Mouse (Mus musculus): Measurements from ENCODE around the gene Lpcat2.
"Not testable (repeated sequence)": the region's sequence is repeated elsewhere in the genome, so short reads cannot be mapped to it uniquely, and the experiment has no call there.

Lpcat2 gene

GRCm38 (mm10) chr8:92853188-92853983, 1.8 kb upstream of the Lpcat2 start:
- no peak for DNase-seq (ENCODE audit: low spot score in 2 of 2)

- no peak for DNase-seq (ENCODE audit: low spot score in 2 of 2)
Measured at GRCm38 (mm10) chr8:92854673-92855072, 466 bp upstream of the Lpcat2 start.

- DNase-seq (ENCODE audit: low spot score in 2 of 2): no peak
Measured at GRCm38 (mm10) chr8:92856273-92856986, 1.3 kb downstream of the Lpcat2 start.

- no peak for DNase-seq (ENCODE audit: low spot score in 2 of 2)
Measured at GRCm38 (mm10) chr8:92858475-92859182, 3.5 kb downstream of the Lpcat2 start.

- no peak for DNase-seq (ENCODE audit: low spot score in 2 of 2)
Measured at GRCm38 (mm10) chr8:92861977-92862376, 6.8 kb downstream of the Lpcat2 start.

- DNase-seq (ENCODE audit: low spot score in 2 of 2): no peak
Measured at GRCm38 (mm10) chr8:92870281-92870680, 15.1 kb downstream of the Lpcat2 start.

- DNase-seq (ENCODE audit: low spot score in 2 of 2): no peak
Measured at GRCm38 (mm10) chr8:92872063-92872759, 17.1 kb downstream of the Lpcat2 start.

GRCm38 (mm10) chr8:92875795-92876194, 20.7 kb downstream of the Lpcat2 start:
- DNase-seq (ENCODE audit: low spot score in 2 of 2): no peak

GRCm38 (mm10) chr8:92881247-92881646, 26.1 kb downstream of the Lpcat2 start:
- DNase-seq (ENCODE audit: low spot score in 2 of 2): no peak

- peak in 1 of 2 experiments; percentile 16 for DNase-seq (ENCODE audit: low spot score in 2 of 2)
Measured at GRCm38 (mm10) chr8:92883771-92884170, 28.6 kb downstream of the Lpcat2 start.

GRCm38 (mm10) chr8:92892216-92892615, 37.1 kb downstream of the Lpcat2 start:
- DNase-seq (ENCODE audit: low spot score in 2 of 2): not testable (repeated sequence)

GRCm38 (mm10) chr8:92893870-92894269, 38.7 kb downstream of the Lpcat2 start:
- no peak for DNase-seq (ENCODE audit: low spot score in 2 of 2)

- DNase-seq (ENCODE audit: low spot score in 2 of 2): no peak
Measured at GRCm38 (mm10) chr8:92895053-92895452, 39.9 kb downstream of the Lpcat2 start.

- no peak for DNase-seq (ENCODE audit: low spot score in 2 of 2)
Measured at GRCm38 (mm10) chr8:92896056-92896455, 40.9 kb downstream of the Lpcat2 start.

GRCm38 (mm10) chr8:92896611-92897010, 41.5 kb downstream of the Lpcat2 start:
- no peak for DNase-seq (ENCODE audit: low spot score in 2 of 2)

- no peak for DNase-seq (ENCODE audit: low spot score in 2 of 2)
Measured at GRCm38 (mm10) chr8:92897794-92898193, 42.7 kb downstream of the Lpcat2 start.

GRCm38 (mm10) chr8:92899590-92899989, 44.5 kb downstream of the Lpcat2 start:
- DNase-seq (ENCODE audit: low spot score in 2 of 2): no peak

- DNase-seq (ENCODE audit: low spot score in 2 of 2): no peak
Measured at GRCm38 (mm10) chr8:92901107-92901506, 46.0 kb downstream of the Lpcat2 start, which contains the start of gene Capns2. Capns2 (plus strand) TSS chr8:92901407.

GRCm38 (mm10) chr8:92902981-92903380, 47.8 kb downstream of the Lpcat2 start:
- DNase-seq (ENCODE audit: low spot score in 2 of 2): no peak

- DNase-seq (ENCODE audit: low spot score in 2 of 2): no peak
Measured at GRCm38 (mm10) chr8:92903488-92904135, 48.5 kb downstream of the Lpcat2 start.

GRCm38 (mm10) chr8:92906553-92906952, 51.4 kb downstream of the Lpcat2 start:
- no peak for DNase-seq (ENCODE audit: low spot score in 2 of 2)
